Mouse (Mus musculus) lung, postnatal 0 days (tissue): ENCODE measurements around the gene Tmem200a.

Experiments
- CTCF ChIP-seq: IDR thresholded peaks from 2 replicates; pipeline ENCODE4 v1.5.1; 2016; ENCODE audit warnings: antibody characterized with exemption, mild to moderate bottlenecking
- EP300 ChIP-seq: IDR thresholded peaks from 2 replicates; pipeline ENCODE4 v1.6.1; 2016; ENCODE audit warnings: antibody characterized with exemption, mild to moderate bottlenecking, control low read depth

- TF ChIP-seq CTCF (no peak), EP300 (no peak)
Observed at GRCm38 (mm10) chr10:25884512-25884911, 194.3 kb downstream of the Tmem200a start.
